24 mouse cellular contexts compared by ENCODE assay signal in the genomic region with DNA sequence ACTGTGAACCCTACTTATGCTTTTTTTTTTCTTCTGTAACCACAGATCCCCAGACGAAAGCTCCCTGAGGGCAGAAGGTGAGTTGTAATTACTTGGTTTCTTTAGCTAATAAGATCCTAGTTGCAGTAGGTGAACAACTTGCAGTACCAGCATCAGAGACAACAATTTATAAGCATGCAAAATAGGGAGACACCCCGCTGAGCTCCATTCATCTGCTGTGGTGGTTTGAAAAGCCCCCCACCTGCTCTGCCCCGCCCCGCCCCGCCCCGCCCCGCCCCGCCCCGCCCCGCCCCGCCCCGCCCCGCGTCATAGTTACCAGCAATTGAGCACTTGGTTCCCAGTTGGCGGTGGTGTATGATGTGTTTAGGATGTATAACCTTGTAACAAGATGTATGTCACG.
"Had no signal": no experiment of that assay in that cellular context is flagged by ENCODE, and none has a peak within 500 bp of the region (broad histone marks: within the 10 kb centered on the region; RNA-seq: fewer than 3 reads in every experiment).

No protein-coding gene starts in this region.

- H3K36me3 ChIP-seq: heart, embryonic 10.5 days; heart, embryonic 12.5 days; hindbrain, embryonic 13.5 days; hindbrain, embryonic 15.5 days; kidney, embryonic 15.5 days; limb, embryonic 13.5 days; limb, embryonic 15.5 days; liver, embryonic 12.5 days had no signal

- H3K4me3 ChIP-seq: gastrocnemius, adult 2 months; heart, embryonic 10.5 days; heart, embryonic 12.5 days; hindbrain, embryonic 13.5 days; hindbrain, embryonic 15.5 days; kidney, embryonic 15.5 days; limb, embryonic 13.5 days; limb, embryonic 15.5 days; liver, embryonic 12.5 days had no signal

- H3K27ac ChIP-seq: gastrocnemius, adult 2 months; heart, embryonic 10.5 days; hindbrain, embryonic 13.5 days; hindbrain, embryonic 15.5 days; hindbrain, postnatal 0 days; kidney, embryonic 15.5 days; kidney, postnatal 0 days; limb, embryonic 13.5 days; limb, embryonic 15.5 days; liver, embryonic 12.5 days had no signal

- H3K4me1 ChIP-seq: heart, embryonic 10.5 days; heart, embryonic 12.5 days; hindbrain, embryonic 13.5 days; hindbrain, embryonic 15.5 days; kidney, embryonic 15.5 days; limb, embryonic 13.5 days; limb, embryonic 15.5 days; liver, embryonic 12.5 days had no signal

- DNase-seq: gastrocnemius, adult 2 months; gastrocnemius, postnatal 10 days; gastrocnemius, postnatal 25 days; heart, adult 18-20 months; heart, postnatal 10 days; heart, postnatal 4 days; kidney, adult 11 months; kidney, adult 2 months; kidney, adult 9 months; kidney, postnatal 14 days; kidney, postnatal 36 days; layer of hippocampus, adult 9-11 months; layer of hippocampus, postnatal 36 days; left cerebral cortex, postnatal 4 days had no signal

- H3K27me3 ChIP-seq: heart, embryonic 12.5 days; hindbrain, embryonic 13.5 days; hindbrain, embryonic 15.5 days; kidney, embryonic 15.5 days; limb, embryonic 13.5 days; limb, embryonic 15.5 days; liver, embryonic 12.5 days had no signal
